Mouse (Mus musculus) lung, embryonic 14.5 days (tissue): ENCODE measurements around the gene Timp4. TPM values are rescaled to one million over a fixed set of nuclear protein-coding genes. Genes with fewer than 3 reads are reported as not detected.

Source experiments
- ATAC-seq: fragments of 200-750 bp; cut with Nextera tagmentation; 2 replicates; pipeline ENCODE4 v1.8.0; 2017; ENCODE audit warnings: mild to moderate bottlenecking, moderate TSS enrichment, moderate library complexity; ENCODE audit not compliant: insufficient read depth
- DNase-seq: peaks from one replicate; pipeline ENCODE4 v3.0.0-alpha.2; 2015
- H3K27ac ChIP-seq: fragments of 300-500 bp; sonication (generic); 2 replicates; pipeline ENCODE4 v1.5.1; 2014; ENCODE audit warnings: low read depth, mild to moderate bottlenecking, moderate library complexity
- H3K27me3 ChIP-seq: fragments of 300-500 bp; sonication (generic); 2 replicates; pipeline ENCODE4 v1.6.1; 2014; ENCODE audit warnings: low read length, control low read depth; ENCODE audit not compliant: insufficient read depth
- H3K36me3 ChIP-seq: fragments of 300-500 bp; sonication (generic); 2 replicates; pipeline ENCODE4 v1.6.1; 2014; ENCODE audit warnings: control low read depth; ENCODE audit not compliant: insufficient read depth
- H3K4me1 ChIP-seq: fragments of 300-500 bp; sonication (generic); 2 replicates; pipeline ENCODE4 v1.6.1; 2014; ENCODE audit warnings: antibody characterized with exemption, control low read depth; ENCODE audit not compliant: insufficient read depth
- H3K4me2 ChIP-seq: fragments of 300-500 bp; sonication (generic); 2 replicates; pipeline ENCODE4 v1.6.1; 2014; ENCODE audit warnings: mild to moderate bottlenecking
- H3K4me3 ChIP-seq: fragments of 300-500 bp; sonication (generic); 2 replicates; pipeline ENCODE4 v1.5.1; 2014; ENCODE audit warnings: low read depth, low read length
- H3K9ac ChIP-seq: fragments of 300-500 bp; sonication (generic); 2 replicates; pipeline ENCODE4 v1.6.1; 2014
- H3K9me3 ChIP-seq: fragments of 300-500 bp; sonication (generic); 2 replicates; pipeline ENCODE4 v1.6.1; 2016; ENCODE audit warnings: low read depth, low read length, control low read depth
- CTCF ChIP-seq: IDR thresholded peaks from 2 replicates; pipeline ENCODE4 v1.5.1; 2016; ENCODE audit warnings: antibody characterized with exemption, low read depth
- WGBS: fragments of 180-500 bp; shearing (Covaris S2); extraction: QIAGEN DNeasy Blood & Tissue Kit; methylation state at CpG from one replicate; pipeline ENCODE4 v1.1.7; 2014; 5-methylcytosine and 5-hydroxymethylcytosine counted together
- polyA plus RNA-seq: library from polyadenylated mRNA; unstranded; fragments of >200 nt; fragmentation: Nextera tagmentation; extraction: Ambion mirVana; gene quantifications from 2 replicates; pipeline ENCODE4 v1.2.1, GENCODE M21; 2014

Timp4 gene
- polyA plus RNA-seq, 1 experiment from 2014 or later = 1.1 TPM

DNA sequence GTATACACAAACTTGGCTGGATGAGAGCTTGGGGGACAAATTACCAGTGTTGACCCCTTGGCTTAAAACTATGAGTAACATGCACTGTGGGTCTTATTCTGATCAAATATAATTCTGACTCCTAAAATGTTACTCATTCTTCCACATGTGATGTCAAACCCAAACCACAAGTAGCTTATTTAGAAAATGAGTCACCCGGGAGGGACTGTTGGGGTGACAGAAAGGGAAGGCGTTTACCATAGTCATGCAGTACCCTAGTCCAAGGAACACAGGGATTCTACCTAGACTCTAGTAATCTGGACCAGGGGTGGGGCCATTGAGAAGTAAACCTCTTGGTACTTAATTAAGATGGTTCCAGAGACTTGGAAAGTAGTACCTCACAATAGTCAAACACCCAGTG is 32.1 kb upstream of the Timp4 start:
- Histone ChIP-seq H3K36me3 (no peaks in the 10 kb centered on the region), H3K4me2 (no peak overlapping the region), H3K27me3 (no peaks in the 10 kb centered on the region), H3K4me1 (no peaks in the 10 kb centered on the region), H3K27ac (no peak overlapping the region), H3K9ac (no peak overlapping the region), H3K4me3 (no peak overlapping the region), H3K9me3 (no peaks in the 10 kb centered on the region)
- DNase-seq = no peak
- 89% methylated on average over 2 of the region's 2 CpGs for WGBS
- TF ChIP-seq CTCF = no peak
- no peak for ATAC-seq

DNA sequence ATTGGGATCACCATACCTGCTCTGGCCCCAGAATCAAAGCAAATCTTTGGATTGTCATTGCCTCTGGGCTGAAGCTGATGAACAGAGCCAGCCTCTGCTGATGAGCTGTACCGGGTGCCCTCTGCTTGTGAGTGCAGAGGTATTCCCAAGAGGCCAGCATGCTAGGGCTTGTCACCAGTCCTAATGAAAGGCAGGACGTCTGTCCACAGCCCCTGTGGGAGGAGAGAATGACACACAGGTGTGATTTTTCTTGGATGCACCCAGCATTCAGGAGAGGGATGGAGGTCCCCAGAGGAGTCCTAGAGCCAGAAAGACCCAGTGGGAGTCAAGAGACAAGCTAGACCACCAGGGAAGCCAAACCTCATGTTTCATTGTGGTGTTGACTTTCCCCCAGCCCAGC is 27.6 kb upstream of the Timp4 start:
- H3K27ac ChIP-seq = no peak overlapping the region
- ATAC-seq (no peak), DNase-seq (no peak)
- no peak overlapping the region for H3K4me2 ChIP-seq
- no peaks in the 10 kb centered on the region for H3K9me3 ChIP-seq
- no peak overlapping the region for H3K4me3 ChIP-seq
- TF ChIP-seq CTCF = no peak
- 45% methylated on average over 2 of the region's 2 CpGs for WGBS
- no peaks in the 10 kb centered on the region for H3K4me1 ChIP-seq
- no peaks in the 10 kb centered on the region for H3K36me3 ChIP-seq
- no peaks in the 10 kb centered on the region for H3K27me3 ChIP-seq
- no peak overlapping the region for H3K9ac ChIP-seq

DNA sequence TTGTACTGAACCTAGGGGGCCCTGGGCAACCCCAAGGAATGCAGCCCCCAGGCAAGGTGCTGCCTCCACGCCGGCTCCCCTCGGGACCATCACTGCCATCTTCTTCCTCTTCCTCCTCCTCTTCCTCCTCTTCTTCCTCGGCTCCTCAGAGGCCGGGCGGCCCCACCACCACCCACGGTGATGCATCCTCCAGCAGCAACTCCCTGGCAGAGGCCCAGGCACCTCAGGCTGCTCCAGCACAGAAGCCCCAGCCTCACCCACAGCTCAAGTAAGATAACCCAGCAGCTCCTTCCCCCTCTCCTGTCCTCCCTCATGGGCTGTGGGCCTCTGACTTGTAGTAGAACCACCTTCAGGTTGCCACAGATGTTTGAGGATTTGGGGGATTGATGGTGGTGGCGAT is 26.1 kb upstream of the Timp4 start:
- no peak for TF ChIP-seq CTCF
- Histone ChIP-seq H3K4me1 (no peaks in the 10 kb centered on the region), H3K27me3 (no peaks in the 10 kb centered on the region), H3K9ac (no peak overlapping the region), H3K36me3 (no peaks in the 10 kb centered on the region), H3K9me3 (no peaks in the 10 kb centered on the region), H3K4me2 (no peak overlapping the region), H3K4me3 (no peak overlapping the region), H3K27ac (no peak overlapping the region)
- no peak for DNase-seq
- WGBS = 61% methylated on average over 8 of the region's 8 CpGs
- ATAC-seq = no peak

DNA sequence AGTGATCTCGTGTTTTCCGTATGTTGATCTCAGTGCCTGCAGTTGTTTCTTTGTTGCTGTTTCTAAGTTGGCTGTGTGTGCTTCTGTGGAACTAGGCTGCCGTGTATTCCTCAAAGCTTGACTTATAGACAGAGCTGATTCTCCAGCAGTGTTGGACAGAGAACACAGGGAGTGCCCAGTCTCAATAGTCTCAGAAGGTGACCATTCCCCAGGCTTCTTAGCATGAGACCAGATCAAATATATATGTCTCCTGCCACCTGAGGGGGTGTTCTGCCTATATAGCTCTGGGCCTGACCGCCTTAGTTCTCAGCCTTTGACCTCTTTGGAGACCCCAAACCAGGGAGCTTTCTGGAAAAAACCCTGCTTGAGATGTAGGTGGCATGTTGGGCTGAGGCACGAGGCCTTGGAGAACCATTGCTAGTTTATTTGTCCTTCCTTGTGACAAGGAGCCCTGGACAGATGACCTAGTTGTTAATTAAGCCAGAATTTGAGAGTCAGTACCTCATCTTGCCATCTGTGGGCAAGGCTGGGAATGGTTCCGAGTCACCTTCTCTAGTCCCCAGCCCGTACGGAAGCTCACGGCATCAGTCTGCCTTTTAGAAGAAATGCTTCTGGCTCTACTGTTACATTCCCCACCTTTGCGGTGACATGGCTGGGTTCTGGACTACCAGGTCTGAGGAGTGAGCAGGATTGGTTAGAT is 23.3 kb upstream of the Timp4 start:
- TF ChIP-seq CTCF = no peak
- H3K27me3 ChIP-seq = no peaks in the 10 kb centered on the region
- WGBS = 75% methylated on average over 10 of the region's 10 CpGs
- DNase-seq = no peak
- H3K4me1 ChIP-seq = peaks cover 5% of the 10 kb centered on the region
- peak overlapping the region; percentile 5; the same call in 1 of the 2 replicates for H3K27ac ChIP-seq
- no peak overlapping the region for H3K9ac ChIP-seq
- H3K9me3 ChIP-seq = no peaks in the 10 kb centered on the region
- H3K36me3 ChIP-seq = no peaks in the 10 kb centered on the region
- H3K4me3 ChIP-seq = no peak overlapping the region
- no peak overlapping the region for H3K4me2 ChIP-seq
- ATAC-seq = no peak

DNA sequence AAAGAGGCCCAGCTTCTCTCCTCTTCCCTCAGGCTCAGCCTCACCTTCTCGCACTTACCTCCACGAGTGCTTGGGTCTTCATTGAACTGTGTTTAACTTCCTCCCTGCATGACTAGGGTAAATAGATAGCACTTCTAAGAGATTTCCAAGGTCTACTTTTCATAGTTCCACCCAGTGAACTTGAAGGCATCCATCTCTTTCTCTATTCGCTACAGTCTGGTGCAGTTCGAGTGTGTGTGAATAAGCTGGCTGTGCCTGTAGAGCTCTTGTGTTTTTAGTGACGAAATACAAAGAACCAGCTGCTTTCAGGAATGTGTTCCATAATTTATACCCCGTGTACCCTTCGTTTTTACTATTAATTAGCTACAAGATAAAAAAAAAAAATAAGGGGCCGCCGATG is 22.7 kb upstream of the Timp4 start:
- peak; percentile 46 for DNase-seq
- WGBS = 51% methylated on average over 9 of the region's 9 CpGs
- peak overlapping the region; percentile 61; the same call in 1 of the 2 replicates for H3K27ac ChIP-seq

DNA sequence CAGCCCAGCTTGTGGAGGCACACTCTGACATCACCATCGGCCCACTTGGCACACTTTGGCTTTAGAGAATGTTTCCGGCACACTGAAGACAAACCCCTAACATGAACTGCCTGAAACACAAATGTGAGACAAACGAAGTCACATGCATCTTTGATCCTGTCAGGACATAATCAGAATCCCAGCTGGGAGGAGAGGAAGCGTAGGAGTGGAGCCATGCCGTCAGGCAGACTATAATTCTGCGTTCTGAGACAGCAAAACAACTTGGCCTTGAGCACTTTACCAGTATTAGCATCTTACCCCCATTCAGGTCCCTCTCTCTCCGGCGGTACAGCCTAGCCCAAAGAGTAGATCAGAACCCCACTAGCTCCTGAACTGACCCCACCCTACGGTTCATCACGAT is 21.3 kb upstream of the Timp4 start:
- Histone ChIP-seq H3K9ac (no peak overlapping the region), H3K9me3 (no peaks in the 10 kb centered on the region), H3K36me3 (no peaks in the 10 kb centered on the region), H3K4me1 (peaks cover 5% of the 10 kb centered on the region), H3K27ac (no peak overlapping the region), H3K4me2 (no peak overlapping the region), H3K27me3 (no peaks in the 10 kb centered on the region), H3K4me3 (no peak overlapping the region)
- ATAC-seq (no peak), DNase-seq (no peak)
- no peak for TF ChIP-seq CTCF
- 80% methylated on average over 10 of the region's 10 CpGs for WGBS

More for the DNA sequence above, 22.7 kb upstream of the Timp4 start:
- H3K9me3 ChIP-seq = no peaks in the 10 kb centered on the region
- H3K36me3 ChIP-seq = no peaks in the 10 kb centered on the region
- ATAC-seq = no peak
- no peak overlapping the region for H3K9ac ChIP-seq
- H3K4me2 ChIP-seq = no peak overlapping the region
- no peaks in the 10 kb centered on the region for H3K27me3 ChIP-seq
- peaks cover 5% of the 10 kb centered on the region for H3K4me1 ChIP-seq
- TF ChIP-seq CTCF = no peak
- no peak overlapping the region for H3K4me3 ChIP-seq

DNA sequence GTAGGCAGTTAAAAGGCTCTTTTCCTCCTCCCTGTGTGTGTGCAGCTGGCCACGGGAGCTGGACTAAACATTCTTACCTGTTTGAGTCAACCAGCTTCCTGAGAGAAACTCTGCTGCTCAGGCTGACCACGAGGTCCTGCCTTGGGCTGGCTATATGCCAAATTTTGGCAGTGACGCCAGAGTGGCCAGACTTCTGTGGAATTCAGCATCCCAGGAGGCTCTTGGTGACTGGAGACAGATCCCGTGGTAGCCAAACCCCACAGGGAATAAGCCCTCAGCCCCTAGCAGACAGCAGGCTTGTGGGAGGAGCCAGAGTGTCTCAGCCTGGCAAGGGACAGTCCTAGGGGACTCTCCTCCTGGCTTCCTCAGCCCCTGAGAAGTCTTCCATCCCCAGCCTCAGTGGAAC is 19.9 kb upstream of the Timp4 start:
- no peaks in the 10 kb centered on the region for H3K27me3 ChIP-seq
- peaks cover 5% of the 10 kb centered on the region for H3K4me1 ChIP-seq
- peak; percentile 70 for ATAC-seq
- H3K27ac ChIP-seq = peak overlapping the region; percentile 19
- peak; percentile 87 for DNase-seq
- 7% methylated on average over 4 of the region's 4 CpGs for WGBS
- no peaks in the 10 kb centered on the region for H3K9me3 ChIP-seq
- H3K4me3 ChIP-seq = no peak overlapping the region
- no peak overlapping the region for H3K4me2 ChIP-seq
- H3K9ac ChIP-seq = no peak overlapping the region
- TF ChIP-seq CTCF = no peak
- no peaks in the 10 kb centered on the region for H3K36me3 ChIP-seq
